26 mouse cellular contexts compared by ENCODE assay signal in the genomic region with DNA sequence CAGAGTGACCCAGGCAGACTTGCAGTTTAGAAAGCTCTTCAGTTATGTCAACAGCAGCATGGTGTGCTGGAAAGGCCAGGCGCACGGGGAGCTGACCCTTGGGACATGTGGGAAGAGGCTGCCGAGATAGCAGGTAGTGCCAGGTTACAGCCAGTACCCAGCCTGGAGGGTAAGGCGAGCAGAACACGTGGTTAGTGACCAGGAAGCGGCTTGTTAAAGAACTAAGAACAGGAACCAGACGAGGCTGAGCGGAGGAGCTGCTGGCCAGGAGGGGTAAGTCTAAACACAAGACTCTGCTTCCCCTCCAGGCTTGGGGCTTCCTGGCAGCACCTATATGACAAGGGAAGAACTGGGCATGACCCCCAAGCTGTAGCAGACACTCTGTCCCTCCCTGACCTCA.
"Had no signal": no experiment of that assay in that cellular context is flagged by ENCODE, and none has a peak within 500 bp of the region (broad histone marks: within the 10 kb centered on the region; RNA-seq: fewer than 3 reads in every experiment).

No protein-coding gene starts in this region.

- H3K9me3 ChIP-seq: heart, embryonic 12.5 days; hindbrain, embryonic 10.5 days; hindbrain, embryonic 12.5 days; intestine, embryonic 15.5 days; limb, embryonic 13.5 days; limb, embryonic 15.5 days had no signal

- H3K9ac ChIP-seq: heart, embryonic 12.5 days; hindbrain, embryonic 12.5 days; hindbrain, embryonic 14.5 days; intestine, embryonic 15.5 days; limb, embryonic 13.5 days; limb, embryonic 15.5 days; liver, embryonic 14.5 days had no signal

- H3K4me2 ChIP-seq: heart, embryonic 12.5 days; hindbrain, embryonic 12.5 days; hindbrain, embryonic 14.5 days; intestine, embryonic 15.5 days; limb, embryonic 13.5 days; limb, embryonic 15.5 days; liver, embryonic 11.5 days had no signal

- H3K27me3 ChIP-seq: heart, embryonic 12.5 days; hindbrain, embryonic 12.5 days; intestine, embryonic 15.5 days; limb, embryonic 13.5 days; limb, embryonic 15.5 days had no signal

- DNase-seq: gastrocnemius, adult 2 months; gastrocnemius, postnatal 10 days; gastrocnemius, postnatal 25 days; heart, adult 11 months; heart, adult 2 months; heart, postnatal 10 days; kidney, adult 18-20 months; kidney, adult 8-10 months; kidney, postnatal 10 days; kidney, postnatal 25 days; kidney, postnatal 4 days; left cerebral cortex, postnatal 4 days had no signal

- H3K4me1 ChIP-seq: heart, embryonic 12.5 days; hindbrain, embryonic 10.5 days; hindbrain, embryonic 12.5 days; intestine, embryonic 15.5 days; limb, embryonic 13.5 days; limb, embryonic 15.5 days had no signal

- H3K27ac ChIP-seq: gastrocnemius, adult 2 months; heart, adult 2 months; hindbrain, embryonic 10.5 days; hindbrain, embryonic 12.5 days; hindbrain, embryonic 14.5 days; intestine, embryonic 15.5 days; layer of hippocampus, adult 2 months; left cerebral cortex, adult 2 months; limb, embryonic 13.5 days; limb, embryonic 15.5 days; liver, embryonic 14.5 days had no signal

- ATAC-seq: hindbrain, embryonic 16.5 days; inflammation-experienced regulatory T-cells, adult 6 months; intestine, embryonic 15.5 days; intestine, postnatal 0 days had no signal

- H3K4me3 ChIP-seq: gastrocnemius, adult 2 months; heart, adult 2 months; heart, embryonic 12.5 days; hindbrain, embryonic 10.5 days; hindbrain, embryonic 12.5 days; intestine, embryonic 15.5 days; layer of hippocampus, adult 2 months; left cerebral cortex, adult 2 months; limb, embryonic 13.5 days; limb, embryonic 15.5 days had no signal
